Mouse (Mus musculus) lung, adult 2 months (tissue): Measurements from ENCODE around the gene Klhdc4.

ENCODE experiments used
- CTCF ChIP-seq: fragments of 200-500 bp; IDR thresholded peaks from 2 replicates; pipeline ENCODE4 v1.5.1; 2011; ENCODE audit warnings: mild to moderate bottlenecking, low read length, control low read depth; ENCODE audit not compliant: insufficient read depth
- POLR2A ChIP-seq: fragments of 200-500 bp; IDR thresholded peaks from 2 replicates; pipeline ENCODE4 v1.6.1; 2011; ENCODE audit warnings: low read depth, mild to moderate bottlenecking, control low read depth, low read length, borderline replicate concordance; ENCODE audit errors: extremely low read depth

- no peak for TF ChIP-seq CTCF
- TF ChIP-seq POLR2A = no peak
These were observed 42.6 kb upstream of the Klhdc4 start for GRCm38 (mm10) chr8:121871833-121872440.
